9 mouse cellular contexts compared by ENCODE assay signal in the genomic region with DNA sequence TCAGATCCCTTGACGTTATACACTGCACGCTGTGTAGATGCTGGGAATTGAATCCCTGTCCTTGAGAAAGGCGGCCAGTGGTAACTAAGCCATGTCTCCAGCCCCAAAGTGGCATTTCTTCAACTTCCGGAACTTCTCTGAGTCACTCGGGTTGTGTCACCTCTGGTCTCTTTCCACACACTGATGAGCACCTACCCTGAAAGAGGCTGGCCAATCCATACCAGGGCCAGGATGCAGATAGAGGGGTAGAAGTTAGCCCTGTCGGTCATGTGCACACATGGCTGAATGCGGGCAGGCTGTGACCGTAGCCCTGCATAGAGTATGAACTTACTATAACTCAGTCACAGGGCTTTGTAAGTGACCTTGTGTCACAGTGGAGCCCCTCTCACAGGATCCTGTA. TPM values are rescaled to one million over a fixed set of nuclear protein-coding genes. Genes with fewer than 3 reads are reported as not detected.
DNase-seq lines count a peak whose midpoint lies in the region; ATAC-seq and TF ChIP-seq lines count a peak whose summit lies in the region.
"Had no signal": no experiment of that assay in that cellular context is flagged by ENCODE, and none has a peak within 500 bp of the region (broad histone marks: within the 10 kb centered on the region; RNA-seq: fewer than 3 reads in every experiment).

No protein-coding gene starts in this region.

- no peaks in the 10 kb centered on the region for H3K9me3 ChIP-seq in liver, embryonic 14.5 days (ENCODE audit: control insufficient read depth, low read length)
- no peaks in the 10 kb centered on the region for H3K9me3 ChIP-seq in stomach, embryonic 15.5 days
- H3K9me3 ChIP-seq: embryonic facial prominence, embryonic 12.5 days had no signal

- H3K4me3 ChIP-seq in liver, adult 2 months (ENCODE audit: insufficient read depth, low read depth, low read length), result no peak overlapping the region
- no peak overlapping the region for H3K4me3 ChIP-seq in liver, embryonic 14.5 days (ENCODE audit: insufficient read depth in 1 of 2, low read depth in 2 of 2, low read length in 2 of 2)
- H3K4me3 ChIP-seq in stomach, embryonic 15.5 days (replicated peaks), result no peak overlapping the region
- H3K4me3 ChIP-seq: embryonic facial prominence, embryonic 12.5 days had no signal

- H3K4me1 ChIP-seq in liver, adult 2 months (ENCODE audit: control insufficient read depth, insufficient read depth, low read length), result peaks cover 38% of the 10 kb centered on the region
- H3K4me1 ChIP-seq in liver, embryonic 14.5 days (replicated peaks; ENCODE audit: control insufficient read depth in 2 of 2, insufficient read depth in 2 of 2, low read length in 1 of 2), result peaks cover 0 to 35% of the 10 kb centered on the region in 2 experiments; a peak in 2 of 4 replicates
- H3K4me1 ChIP-seq in stomach, embryonic 15.5 days, result peaks cover 57% of the 10 kb centered on the region

- TF ChIP-seq POLR2A in liver, adult 2 months (IDR thresholded peaks at IDR 0.05; ENCODE audit: extremely low read depth, insufficient read depth, low read length), result no peak

- peak; percentile 46 for DNase-seq in liver, adult 2 months (ENCODE audit: extremely low read depth, low read depth, low spot score)
- no peak for DNase-seq in liver
- peak; percentile 56 to 69 for DNase-seq in adrenal gland, postnatal 36 days
- no peak for DNase-seq in liver, embryonic 14.5 days (ENCODE audit: low read depth in 3 of 3, low spot score in 3 of 3)
- DNase-seq in right cerebral cortex, postnatal 4 days, result no peak
- DNase-seq in ovary, postnatal 10 days (ENCODE audit: low spot score), result no peak
- no peak for DNase-seq in layer of hippocampus, postnatal 14 days (ENCODE audit: low spot score in 2 of 2)

- no peak for TF ChIP-seq CTCF in liver, adult 2 months (IDR thresholded peaks at IDR 0.05; ENCODE audit: low read depth, low read length)
- TF ChIP-seq CTCF in liver, embryonic 14.5 days (IDR thresholded peaks at IDR 0.05; ENCODE audit: low read depth), result no peak

- no peak for ATAC-seq in liver, embryonic 14.5 days (ENCODE audit: insufficient read depth)
- no peak for ATAC-seq in stomach, embryonic 15.5 days (ENCODE audit: insufficient read depth, low FRiP score, low read depth)

- no peak for TF ChIP-seq EP300 in liver, embryonic 14.5 days (IDR thresholded peaks at IDR 0.05; ENCODE audit: low read depth)

- 44% methylated on average over 8 of the region's 8 CpGs for WGBS in liver, adult 2 months
- 61% methylated on average over 8 of the region's 8 CpGs for WGBS in liver, embryonic 14.5 days (ENCODE audit: insufficient replicate concordance)
- 84% methylated on average over 8 of the region's 8 CpGs for WGBS in stomach, embryonic 15.5 days

- peak overlapping the region; percentile 95 for H3K27ac ChIP-seq in liver, adult 2 months (replicated peaks; ENCODE audit: insufficient read depth, low read depth, low read length)
- no peak overlapping the region for H3K27ac ChIP-seq in liver, embryonic 14.5 days
- 0 out of 2 replicates have a peak overlapping the region, but pooled peaks have one; percentile 1 for H3K27ac ChIP-seq in stomach, embryonic 15.5 days
- H3K27ac ChIP-seq: embryonic facial prominence, embryonic 12.5 days had no signal

- H3K36me3 ChIP-seq in liver, adult 2 months (ENCODE audit: control insufficient read depth, insufficient read depth, low read length), result no peaks in the 10 kb centered on the region
- no peaks in the 10 kb centered on the region for H3K36me3 ChIP-seq in liver, embryonic 14.5 days (replicated peaks; ENCODE audit: control insufficient read depth, insufficient read depth, low read depth)
- H3K36me3 ChIP-seq in stomach, embryonic 15.5 days, result no peaks in the 10 kb centered on the region
- H3K36me3 ChIP-seq: embryonic facial prominence, embryonic 12.5 days had no signal

- peak overlapping the region; percentile 28 for H3K9ac ChIP-seq in liver, adult 2 months (ENCODE audit: low read depth, low read length)
- no peak overlapping the region for H3K9ac ChIP-seq in liver, embryonic 14.5 days (replicated peaks)
- no peak overlapping the region for H3K9ac ChIP-seq in stomach, embryonic 15.5 days
- H3K9ac ChIP-seq: embryonic facial prominence, embryonic 12.5 days had no signal

- H3K79me2 ChIP-seq in liver, adult 2 months (ENCODE audit: control insufficient read depth, insufficient read depth, low read length), result peaks cover 32% of the 10 kb centered on the region; the same call in 1 of the 2 replicates

- H3K27me3 ChIP-seq in liver, adult 2 months (ENCODE audit: control insufficient read depth, insufficient read depth, low read length), result no peaks in the 10 kb centered on the region
- no peaks in the 10 kb centered on the region; the same call in none of the 2 replicates for H3K27me3 ChIP-seq in liver, embryonic 14.5 days (ENCODE audit: control insufficient read depth, insufficient read depth, low read length)
- no peaks in the 10 kb centered on the region for H3K27me3 ChIP-seq in stomach, embryonic 15.5 days (replicated peaks)
- H3K27me3 ChIP-seq: embryonic facial prominence, embryonic 12.5 days had no signal

- peak overlapping the region; percentile 52 for H3K4me2 ChIP-seq in liver, embryonic 14.5 days (ENCODE audit: low read depth)
- peak overlapping the region; percentile 81; the same call in 1 of the 2 replicates for H3K4me2 ChIP-seq in stomach, embryonic 15.5 days
- H3K4me2 ChIP-seq: embryonic facial prominence, embryonic 12.5 days had no signal

RNA-seq across cellular contexts. Expression of gene Lrrfip1, which starts 57.9 kb away (rescaled TPM):
- 20.1 and 22.4 TPM in 2 replicates for total RNA-seq in liver, adult 2 months (2014; rRNA removed)
- 3.4 and 4.8 TPM in 2 replicates for polyA plus RNA-seq in liver, adult 2 months (2012; rRNA removed)
- total RNA-seq in adrenal gland, postnatal 36 days (2021), result 10 to 100 TPM; 56.6 to 59.1 TPM
- 4.6 and 9.4 TPM in 2 replicates for polyA plus RNA-seq in liver, embryonic 14.5 days (2012; rRNA removed)
- polyA plus RNA-seq in liver, embryonic 14.5 days (2014; fragmentation: Nextera tagmentation; extraction: Ambion mirVana), result 10.0 and 12.5 TPM in 2 replicates
- polyA plus RNA-seq in stomach, embryonic 15.5 days (2015; fragmentation: Nextera tagmentation; extraction: Ambion mirVana), result 64.9 and 65.4 TPM in 2 replicates
- total RNA-seq in layer of hippocampus, postnatal 14 days (2021), result 10 to 100 TPM; 73.0 to 82.7 TPM

Comparison
In these comparisons a context has a peak if more than half of its experiments do, and no peak if none do; other contexts are left out.
1. DNase-seq: peak in liver, adult 2 months (single experiment) and adrenal gland, postnatal 36 days (2 of 2); none in liver (single experiment), liver, embryonic 14.5 days (0 of 3), right cerebral cortex, postnatal 4 days (single experiment), ovary, postnatal 10 days (single experiment) and layer of hippocampus, postnatal 14 days (0 of 2).